In genomic region chr11:75961782-75962181, GRCm38 (mm10) we compare ENCODE assay signal across 28 mouse cellular contexts. TPM values are rescaled to one million over a fixed set of nuclear protein-coding genes. Genes with fewer than 3 reads are reported as not detected.
DNase-seq lines count a peak whose midpoint lies in the region; ATAC-seq lines count a peak whose summit lies in the region.
"Had no signal": no experiment of that assay in that cellular context is flagged by ENCODE, and none has a peak within 500 bp of the region (broad histone marks: within the 10 kb centered on the region; RNA-seq: fewer than 3 reads in every experiment).

No protein-coding gene starts in this region.

- H3K36me3 ChIP-seq in midbrain, embryonic 11.5 days (ENCODE audit: control insufficient read depth, insufficient read depth, low read length), result no peaks in the 10 kb centered on the region
- H3K36me3 ChIP-seq in midbrain, embryonic 16.5 days (ENCODE audit: control insufficient read depth, insufficient read depth, low read length), result no peaks in the 10 kb centered on the region
- H3K36me3 ChIP-seq: embryonic facial prominence, embryonic 10.5 days; embryonic facial prominence, embryonic 15.5 days; forebrain, embryonic 12.5 days; midbrain, embryonic 13.5 days had no signal

- H3K4me2 ChIP-seq in midbrain, embryonic 11.5 days, result no peak overlapping the region
- H3K4me2 ChIP-seq in midbrain, embryonic 16.5 days (ENCODE audit: low read length), result no peak overlapping the region
- H3K4me2 ChIP-seq: embryonic facial prominence, embryonic 15.5 days; forebrain, embryonic 12.5 days; midbrain, embryonic 13.5 days had no signal

- no peak for ATAC-seq in CD4-positive, CD25-positive, alpha-beta regulatory T cell, adult 4 months
- ATAC-seq in midbrain, embryonic 11.5 days (ENCODE audit: low FRiP score), result no peak
- ATAC-seq in midbrain, embryonic 16.5 days, result no peak
- ATAC-seq: activated CD4-positive, CD25-positive, alpha-beta regulatory T cell, adult 4 months; forebrain, postnatal 0 days; hindbrain, postnatal 0 days; intestine, embryonic 16.5 days; midbrain, embryonic 13.5 days had no signal

- peaks cover 32% of the 10 kb centered on the region for H3K4me1 ChIP-seq in midbrain, embryonic 11.5 days (ENCODE audit: control insufficient read depth, insufficient read depth, low read length)
- peaks cover 30% of the 10 kb centered on the region for H3K4me1 ChIP-seq in midbrain, embryonic 16.5 days (ENCODE audit: control insufficient read depth, insufficient read depth, low read length)

- H3K9ac ChIP-seq in midbrain, embryonic 11.5 days (ENCODE audit: low read length), result no peak overlapping the region
- H3K9ac ChIP-seq in midbrain, embryonic 16.5 days (ENCODE audit: low read depth, low read length), result no peak overlapping the region
- H3K9ac ChIP-seq: embryonic facial prominence, embryonic 15.5 days; forebrain, embryonic 12.5 days; forebrain, postnatal 0 days; liver, embryonic 14.5 days; midbrain, embryonic 13.5 days had no signal

- no peak overlapping the region for H3K27ac ChIP-seq in midbrain, embryonic 11.5 days (ENCODE audit: low read depth, low read length)
- no peak overlapping the region for H3K27ac ChIP-seq in midbrain, embryonic 16.5 days (ENCODE audit: low read length)
- H3K27ac ChIP-seq: embryonic facial prominence, embryonic 10.5 days; embryonic facial prominence, embryonic 15.5 days; forebrain, embryonic 12.5 days; hindbrain, postnatal 0 days; liver, embryonic 14.5 days; midbrain, embryonic 13.5 days had no signal

- no peaks in the 10 kb centered on the region for H3K9me3 ChIP-seq in midbrain, embryonic 11.5 days (ENCODE audit: control insufficient read depth, low read length)
- H3K9me3 ChIP-seq in midbrain, embryonic 16.5 days (replicated peaks; ENCODE audit: control insufficient read depth, low read length, poor library complexity, severe bottlenecking), result no peaks in the 10 kb centered on the region
- H3K9me3 ChIP-seq: embryonic facial prominence, embryonic 10.5 days; embryonic facial prominence, embryonic 15.5 days; forebrain, embryonic 12.5 days; midbrain, embryonic 13.5 days had no signal

- H3K27me3 ChIP-seq in midbrain, embryonic 11.5 days (ENCODE audit: control insufficient read depth, insufficient read depth, low read length), result peaks cover 12% of the 10 kb centered on the region; the same call in 1 of the 2 replicates
- H3K27me3 ChIP-seq in midbrain, embryonic 16.5 days (ENCODE audit: control insufficient read depth, insufficient read depth, low read depth, low read length), result peaks cover 4% of the 10 kb centered on the region; the same call in 1 of the 2 replicates

- peak; percentile 39 for DNase-seq in CD4-positive, CD25-positive, alpha-beta regulatory T cell, adult 2 months (ENCODE audit: low read depth, low spot score)
- DNase-seq in midbrain, embryonic 11.5 days (ENCODE audit: low spot score, missing footprints), result peak; percentile 80
- peak; percentile 27 for DNase-seq in thymus, postnatal 25 days
- no peak for DNase-seq in thymus, adult 18-20 months
- no peak for DNase-seq in kidney, adult 11 months
- DNase-seq: adrenal gland, adult 2 months; cerebellum, adult 8-10 months; cerebellum, postnatal 25 days; forebrain, postnatal 0 days; heart, postnatal 14 days; kidney, adult 9 months; kidney, postnatal 14 days; liver; lung, adult 2 months; lung, postnatal 4 days; right cerebral cortex, postnatal 4 days had no signal

- WGBS in midbrain, embryonic 11.5 days, result 89% methylated on average over 7 of the region's 7 CpGs
- 88% methylated on average over 7 of the region's 7 CpGs for WGBS in midbrain, embryonic 16.5 days

- H3K4me3 ChIP-seq in midbrain, embryonic 11.5 days (ENCODE audit: low read depth, low read length), result no peak overlapping the region
- H3K4me3 ChIP-seq in midbrain, embryonic 16.5 days (ENCODE audit: low read depth, low read length), result no peak overlapping the region
- H3K4me3 ChIP-seq: embryonic facial prominence, embryonic 10.5 days; embryonic facial prominence, embryonic 15.5 days; forebrain, embryonic 12.5 days; megakaryocyte, embryonic 14.5 days; midbrain, embryonic 13.5 days had no signal

RNA-seq across cellular contexts. Expression of gene Rph3al, which starts 23.6 kb away (rescaled TPM):
- polyA plus RNA-seq in CD4-positive, CD25-positive, alpha-beta regulatory T cell, adult 4 months (2017; shearing (Covaris generic)), result 1 to 10 TPM; 6.3 to 7.9 TPM
- 0.66 and 1.1 TPM in 2 replicates for polyA plus RNA-seq in midbrain, embryonic 11.5 days (2014; fragmentation: Nextera tagmentation; extraction: Ambion mirVana)
- 3.4 and 4.9 TPM in 2 replicates for polyA plus RNA-seq in midbrain, embryonic 16.5 days (2015; fragmentation: Nextera tagmentation; extraction: Ambion mirVana)

RNA-seq across cellular contexts. Expression of gene 1700016K19Rik, which starts 37.9 kb away (rescaled TPM):
- polyA plus RNA-seq in CD4-positive, CD25-positive, alpha-beta regulatory T cell, adult 4 months (2017; shearing (Covaris generic)), result not detected
- polyA plus RNA-seq in midbrain, embryonic 11.5 days (2014; fragmentation: Nextera tagmentation; extraction: Ambion mirVana), result 0.23 TPM in 1 of 2 replicates, not detected in the other
- 6.0 and 7.0 TPM in 2 replicates for polyA plus RNA-seq in midbrain, embryonic 16.5 days (2015; fragmentation: Nextera tagmentation; extraction: Ambion mirVana)
- polyA plus RNA-seq: adrenal gland, adult 2 months; C2C12; liver, embryonic 14.5 days had no signal

Comparison
In these comparisons a context has a peak if more than half of its experiments do, and no peak if none do; other contexts are left out.
1. DNase-seq: peak in CD4-positive, CD25-positive, alpha-beta regulatory T cell, adult 2 months (single experiment), midbrain, embryonic 11.5 days (single experiment) and thymus, postnatal 25 days (single experiment); none in thymus, adult 18-20 months (0 of 2) and kidney, adult 11 months (single experiment).